Mouse (Mus musculus) MEL (cell line): ENCODE measurements around the gene Vps35l. TPM values are rescaled to one million over a fixed set of nuclear protein-coding genes. Genes with fewer than 3 reads are reported as not detected.

ENCODE experiments used
- DNase-seq: peaks from one replicate; pipeline ENCODE4 v3.0.0; 2011; ENCODE audit warnings: low read depth, low spot score
- H3K27ac ChIP-seq: 2 replicates; pipeline ENCODE4 v1.5.1; 2012; ENCODE audit warnings: low read depth, mild to moderate bottlenecking, control low read depth, low read length, moderate library complexity; ENCODE audit not compliant: control insufficient read depth
- H3K27me3 ChIP-seq, 2 experiments: fragments of 150-350 bp in 1 of 2; sonication (generic) in 1 of 2; 2 replicates each; pipeline ENCODE4 v1.6.1; 2012; ENCODE audit warnings: low read length in 2 of 2, mild to moderate bottlenecking in 2 of 2, improper control_type of control experiment in 1 of 2, moderate library complexity in 1 of 2; ENCODE audit not compliant: insufficient read depth in 2 of 2, control insufficient read depth in 1 of 2
- H3K36me3 ChIP-seq, 2 experiments: 2 replicates each; pipeline ENCODE4 v1.6.1; 2012 to 2014; ENCODE audit warnings: low read length in 2 of 2, improper control_type of control experiment in 1 of 2, inconsistent platforms in 1 of 2, mild to moderate bottlenecking in 1 of 2; ENCODE audit not compliant: insufficient read depth in 2 of 2, control insufficient read depth in 1 of 2
- H3K4me1 ChIP-seq, 2 experiments: fragments of 150-350 bp in 1 of 2; sonication (generic) in 1 of 2; 2 replicates each; pipeline ENCODE4 v1.6.1; 2012; ENCODE audit warnings: low read length in 2 of 2, improper control_type of control experiment in 1 of 2, mild to moderate bottlenecking in 1 of 2; ENCODE audit not compliant: insufficient read depth in 2 of 2, control insufficient read depth in 1 of 2
- H3K4me3 ChIP-seq, 2 experiments: fragments of 150-350 bp in 1 of 2; sonication (generic) in 1 of 2; 2 replicates each; pipeline ENCODE4 v1.5.1; 2012; ENCODE audit warnings: low read depth in 2 of 2, low read length in 2 of 2, mild to moderate bottlenecking in 2 of 2, moderate library complexity in 2 of 2, control low read depth in 1 of 2, improper control_type of control experiment in 1 of 2; ENCODE audit not compliant: control insufficient read depth in 1 of 2, insufficient read depth in 1 of 2
- H3K79me2 ChIP-seq: 2 replicates; pipeline ENCODE4 v1.6.1; 2012; ENCODE audit warnings: mild to moderate bottlenecking, low read length, moderate library complexity; ENCODE audit not compliant: control insufficient read depth, poor library complexity, insufficient read depth
- H3K9ac ChIP-seq: 2 replicates; pipeline ENCODE4 v1.6.1; 2012; ENCODE audit warnings: low read depth, mild to moderate bottlenecking, control low read depth, low read length, moderate library complexity; ENCODE audit not compliant: control insufficient read depth, poor library complexity, severe bottlenecking
- H3K9me3 ChIP-seq: fragments of 150-350 bp; sonication (generic); replicated peaks from 2 replicates; pipeline ENCODE4 v1.6.1; 2012; ENCODE audit warnings: mild to moderate bottlenecking, low read length, improper control_type of control experiment, moderate library complexity; ENCODE audit not compliant: insufficient read depth
- CHD2 ChIP-seq: IDR thresholded peaks from 2 replicates; pipeline ENCODE4 v1.6.1; 2011; ENCODE audit warnings: low read length, improper control_type of control experiment
- CTCF ChIP-seq, 3 experiments: IDR thresholded peaks in 2 of 3; conservative IDR thresholded peaks in 1 of 3; 2 replicates each; pipeline ENCODE4 v1.5.1; 2011 to 2012; ENCODE audit warnings: low read length in 3 of 3, low read depth in 2 of 3, mild to moderate bottlenecking in 2 of 3, improper control_type of control experiment in 1 of 3, inconsistent platforms in 1 of 3, mixed read lengths in 1 of 3, moderate library complexity in 1 of 3; ENCODE audit not compliant: control insufficient read depth in 1 of 3, insufficient read depth in 1 of 3, poor library complexity in 1 of 3, severe bottlenecking in 1 of 3
- ELF1 ChIP-seq: IDR thresholded peaks from 2 replicates; pipeline ENCODE4 v1.6.1; 2014; ENCODE audit warnings: low read depth, mild to moderate bottlenecking, inconsistent platforms, low read length, improper control_type of control experiment, moderate library complexity
- GABPA ChIP-seq: IDR thresholded peaks from 2 replicates; pipeline ENCODE4 v1.6.1; 2012; ENCODE audit warnings: low read depth, mild to moderate bottlenecking, inconsistent platforms, low read length, improper control_type of control experiment, moderate library complexity
- HCFC1 ChIP-seq: IDR thresholded peaks from 2 replicates; pipeline ENCODE4 v1.6.1; 2012; ENCODE audit warnings: low read depth, mild to moderate bottlenecking, inconsistent platforms, low read length, improper control_type of control experiment, moderate library complexity
- JUND ChIP-seq: IDR thresholded peaks from 2 replicates; pipeline ENCODE4 v1.6.1; 2011; ENCODE audit warnings: low read depth, mild to moderate bottlenecking, improper control_type of control experiment, low read length
- MAFK ChIP-seq: IDR thresholded peaks from 2 replicates; pipeline ENCODE4 v1.6.1; 2011; ENCODE audit warnings: low read depth, mild to moderate bottlenecking, low read length, improper control_type of control experiment, borderline replicate concordance
- MAX ChIP-seq: IDR thresholded peaks from 2 replicates; pipeline ENCODE4 v1.6.1; 2011; ENCODE audit warnings: low read length, improper control_type of control experiment
- MXI1 ChIP-seq: IDR thresholded peaks from 2 replicates; pipeline ENCODE4 v1.6.1; 2011; ENCODE audit warnings: mild to moderate bottlenecking, low read depth, low read length, improper control_type of control experiment
- MYB ChIP-seq: IDR thresholded peaks from 2 replicates; pipeline ENCODE4 v1.6.1; 2011; ENCODE audit warnings: mild to moderate bottlenecking, low read depth, low read length, improper control_type of control experiment
- POLR2A ChIP-seq, 2 experiments: IDR thresholded peaks; 2 replicates each; pipeline ENCODE4 v1.6.1; 2011 to 2012; ENCODE audit warnings: low read length in 2 of 2, mild to moderate bottlenecking in 2 of 2, control low read depth in 1 of 2, improper control_type of control experiment in 1 of 2, low read depth in 1 of 2, moderate library complexity in 1 of 2; ENCODE audit not compliant: control insufficient read depth in 1 of 2, insufficient read depth in 1 of 2, poor library complexity in 1 of 2
- RAD21 ChIP-seq: IDR thresholded peaks from 2 replicates; pipeline ENCODE4 v1.6.1; 2011; ENCODE audit warnings: mild to moderate bottlenecking, low read depth, low read length, improper control_type of control experiment
- SMC3 ChIP-seq: IDR thresholded peaks from 2 replicates; pipeline ENCODE4 v1.6.1; 2011; ENCODE audit warnings: low read depth, low read length, improper control_type of control experiment
- TCF12 ChIP-seq: IDR thresholded peaks from 2 replicates; pipeline ENCODE4 v1.6.1; 2014; ENCODE audit warnings: low read depth, mild to moderate bottlenecking, inconsistent platforms, low read length, improper control_type of control experiment, moderate library complexity
- USF1 ChIP-seq: IDR thresholded peaks from 2 replicates; pipeline ENCODE4 v1.6.1; 2014; ENCODE audit warnings: low read depth, mild to moderate bottlenecking, inconsistent platforms, low read length, improper control_type of control experiment, moderate library complexity
- ZKSCAN1 ChIP-seq: IDR thresholded peaks from 2 replicates; pipeline ENCODE4 v1.6.1; 2012; ENCODE audit warnings: low read depth, mild to moderate bottlenecking, inconsistent platforms, low read length, improper control_type of control experiment, moderate library complexity
- polyA plus RNA-seq, 2 experiments: library from polyadenylated mRNA; stranded (reverse) in 1 of 2; unstranded in 1 of 2; fragments of >175 nt in 1 of 2; fragments of >200 nt in 1 of 2; gene quantifications; 2 replicates each; pipeline versions ENCODE4 v1.2.1 to v1.2.4; 2012; ENCODE audit warnings: low replicate concordance in 2 of 2, low read depth in 1 of 2; ENCODE audit not compliant: insufficient read length in 2 of 2, insufficient read depth in 1 of 2, missing spikeins in 1 of 2
- total RNA-seq: library from RNA; depleted of rRNA; stranded (reverse); fragments of 300-350 nt; gene quantifications from 2 replicates; pipeline ENCODE4 v1.2.3, GENCODE M21; 2012

Vps35l gene
- total and polyA plus RNA-seq, 3 experiments = 37.6 to 87.4 TPM; not detected in 1

DNA sequence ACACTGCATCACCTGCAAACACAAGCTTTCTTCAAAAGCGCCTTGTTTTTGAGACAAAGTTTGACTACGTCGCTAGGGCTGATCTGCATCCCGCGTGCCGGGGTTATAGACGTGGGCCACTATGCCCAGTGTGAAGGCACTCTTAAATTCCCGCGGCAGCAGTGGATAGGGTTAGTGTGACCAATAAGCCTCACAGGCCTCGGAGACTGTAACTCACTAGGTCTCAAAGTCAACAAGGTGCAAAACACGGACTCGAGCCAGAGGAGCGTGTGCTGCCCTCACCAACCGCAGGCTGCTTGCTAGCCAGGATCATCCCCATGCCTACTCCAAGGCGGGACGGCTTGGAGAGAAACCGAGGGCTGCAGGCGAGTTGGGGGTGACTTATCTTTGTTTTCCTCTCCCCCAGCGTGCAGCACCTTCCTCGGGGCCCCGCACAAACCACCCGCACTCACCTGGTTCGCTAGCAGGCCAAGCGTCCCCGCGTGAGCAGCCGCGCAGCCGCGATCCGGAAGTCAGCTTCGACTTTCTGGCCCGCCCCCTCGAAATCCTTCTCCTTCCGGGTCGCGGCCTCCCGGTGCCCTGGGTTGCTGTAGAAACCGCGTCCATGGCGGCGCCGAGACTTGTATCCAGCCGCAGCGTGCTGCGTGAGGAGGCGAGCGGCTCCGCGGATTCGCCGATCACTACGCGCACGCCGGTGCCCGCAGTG lies 115.3 kb downstream of the Vps35l start, which contains the start of gene Iqck (continued):
- TF ChIP-seq USF1 (peak; percentile 33; the same call in 1 of the 2 replicates), MYB (no peak), GABPA (no peak)

DNA sequence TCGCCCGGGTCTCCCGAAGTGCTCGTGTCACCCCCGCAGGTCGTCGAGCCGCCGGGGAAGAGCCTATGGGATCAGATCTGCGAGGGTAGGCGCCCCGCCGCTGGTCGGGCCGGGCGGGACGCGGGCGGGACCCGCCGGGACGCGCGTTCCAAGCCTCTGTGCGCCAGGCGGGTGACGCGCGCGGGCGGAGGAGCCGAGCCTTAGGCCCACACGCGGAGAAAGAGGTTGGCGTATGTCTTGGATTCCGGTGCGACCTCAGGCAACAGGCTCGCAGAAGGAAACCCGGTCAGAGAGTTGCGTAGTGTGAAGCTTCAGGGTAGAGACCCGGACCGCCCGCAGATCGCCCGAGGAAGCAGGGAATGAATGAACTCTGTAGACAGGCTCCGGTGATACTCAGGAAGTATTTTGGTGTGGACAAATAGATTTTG lies 115.9 kb downstream of the Vps35l start, which contains the start of gene Knop1:
Gene Knop1, minus strand, starts transcription at position 378 of the 428 bp plus-strand sequence.
- Histone ChIP-seq H3K36me3 (peaks cover 5 to 39% of the 10 kb centered on the region in 2 experiments; a peak in 3 of 4 replicates), H3K4me3 (peak within 1 kb of the TSS; percentile 62 to 92), H3K4me1 (peaks cover 5 to 34% of the 10 kb centered on the region in 2 experiments), H3K79me2 (peaks cover 39% of the 10 kb centered on the region), H3K27ac (peak within 1 kb of the TSS; percentile 60), H3K9me3 (no peaks in the 10 kb centered on the region), H3K9ac (peak within 1 kb of the TSS; percentile 85), H3K27me3 (no peaks in the 10 kb centered on the region)
- no peak for DNase-seq
- TF ChIP-seq ZKSCAN1 = no peak
- TF ChIP-seq USF1 = peak; percentile 2; the same call in 1 of the 2 replicates

DNA sequence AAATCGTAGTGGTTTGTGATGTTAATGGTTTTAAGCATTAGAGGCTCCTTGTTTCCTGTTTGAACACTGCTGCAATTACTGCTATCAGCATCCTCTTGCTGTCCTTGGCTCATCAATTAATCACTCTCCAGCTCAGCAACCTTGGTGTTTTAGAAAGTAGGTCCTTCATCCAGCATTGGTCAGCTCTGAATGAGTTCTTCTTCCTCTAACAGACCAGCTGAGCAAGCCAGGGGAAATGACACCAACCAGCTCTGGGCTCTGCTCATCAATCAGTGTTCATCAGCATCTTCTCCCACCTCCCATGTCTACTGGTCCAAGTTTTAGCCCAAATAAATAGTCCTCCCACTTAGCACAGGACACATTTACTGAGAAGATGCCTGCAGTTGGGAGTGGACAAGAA lies 118.6 kb downstream of the Vps35l start:
- no peaks in the 10 kb centered on the region for H3K9me3 ChIP-seq

DNA sequence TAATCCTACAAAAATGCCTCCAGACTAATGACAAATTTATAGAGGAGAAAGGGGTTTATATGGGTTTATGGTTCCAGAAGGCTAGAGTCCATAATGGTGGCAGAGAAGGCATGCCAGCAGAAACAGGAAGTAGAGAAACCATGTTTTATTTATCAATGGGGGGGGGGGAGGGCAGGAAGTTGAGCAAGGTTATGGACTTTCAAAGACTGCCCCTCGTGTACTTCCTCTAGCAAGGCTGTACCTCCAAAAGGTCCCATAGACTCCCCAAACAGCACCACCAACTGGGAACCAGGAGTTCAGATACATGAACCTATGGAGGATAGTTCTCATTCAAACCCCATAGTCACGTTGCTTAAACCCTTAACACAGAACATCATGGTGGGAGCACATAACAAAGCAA lies 125.3 kb downstream of the Vps35l start:
- DNase-seq = peak; percentile 18
- Histone ChIP-seq H3K36me3 (no peaks in the 10 kb centered on the region), H3K4me3 (no peak overlapping the region), H3K27ac (no peak overlapping the region), H3K79me2 (no peaks in the 10 kb centered on the region), H3K27me3 (no peaks in the 10 kb centered on the region), H3K9ac (no peak overlapping the region), H3K9me3 (no peaks in the 10 kb centered on the region), H3K4me1 (no peaks in the 10 kb centered on the region)
- TF ChIP-seq MAFK (no peak), JUND (no peak), MAX (no peak), RAD21 (no peak), SMC3 (no peak), ELF1 (no peak)

More for the DNA sequence above, 118.6 kb downstream of the Vps35l start:
- DNase-seq = no peak
- H3K79me2 ChIP-seq = peaks cover 20% of the 10 kb centered on the region
- no peak overlapping the region for H3K9ac ChIP-seq
- H3K27me3 ChIP-seq = no peaks in the 10 kb centered on the region
- no peak for TF ChIP-seq CTCF (IDR thresholded peaks at IDR 0.05 in 2 of 3, conservative IDR thresholded peaks at IDR 0.05 in 1 of 3; ENCODE audit: control insufficient read depth in 1 of 3, insufficient read depth in 1 of 3, low read depth in 2 of 3, low read length in 3 of 3, poor library complexity in 1 of 3, severe bottlenecking in 1 of 3)
- TF ChIP-seq ELF1 = no peak
- TF ChIP-seq CHD2 = no peak
- no peak for TF ChIP-seq USF1
- TF ChIP-seq TCF12 = no peak
- no peak for TF ChIP-seq MXI1
- no peak for TF ChIP-seq HCFC1
- no peak for TF ChIP-seq POLR2A (IDR thresholded peaks at IDR 0.05; ENCODE audit: control insufficient read depth in 1 of 2, insufficient read depth in 1 of 2, low read depth in 1 of 2, low read length in 2 of 2, poor library complexity in 1 of 2)
- TF ChIP-seq, all 39 proteins: peak for 0
- peaks cover 0 to 16% of the 10 kb centered on the region in 2 experiments; a peak in 2 of 4 replicates for H3K4me1 ChIP-seq
- no peak overlapping the region for H3K27ac ChIP-seq
- peaks cover 2 to 13% of the 10 kb centered on the region in 2 experiments; a peak in 2 of 4 replicates for H3K36me3 ChIP-seq
- H3K4me3 ChIP-seq = no peak overlapping the region
